Mouse (Mus musculus) left cerebral cortex, adult 8-10 months (tissue): ENCODE measurements at regions not wholly inside any gene's neighbourhood (a gene's known extent, or its start where the extent isn't known, plus 50 kb on each side); places are given as distances from the start of the nearest gene placed in this dataset.
A peak's percentile ranks its signal among the peaks of the same experiment; 100 is the strongest.

Source experiments
- DNase-seq, 2 experiments: peaks; one replicate each; pipeline ENCODE4 v3.0.0; 2022; ENCODE audit warnings: low spot score in 2 of 2

DNA sequence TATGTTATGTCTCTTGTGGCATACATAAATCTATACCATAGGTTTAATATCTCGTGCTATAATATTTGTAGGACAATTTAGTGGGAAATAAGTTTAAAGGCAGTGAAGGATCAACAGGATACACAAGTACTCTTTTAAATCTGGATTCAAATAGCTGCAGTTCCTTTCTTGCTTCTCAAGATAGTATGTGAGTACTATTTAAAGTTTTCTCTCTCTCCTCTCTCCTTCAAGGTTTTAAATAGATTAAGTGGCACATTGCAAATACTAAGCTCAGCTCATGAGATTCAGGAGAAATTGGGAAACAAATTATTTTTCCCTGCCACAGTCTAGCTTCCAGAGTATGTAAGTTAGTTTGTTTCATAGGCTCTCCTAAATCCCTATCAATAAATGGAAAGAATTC is 1103.9 kb downstream of the Ndufa4 start:
- no peak for DNase-seq

DNA sequence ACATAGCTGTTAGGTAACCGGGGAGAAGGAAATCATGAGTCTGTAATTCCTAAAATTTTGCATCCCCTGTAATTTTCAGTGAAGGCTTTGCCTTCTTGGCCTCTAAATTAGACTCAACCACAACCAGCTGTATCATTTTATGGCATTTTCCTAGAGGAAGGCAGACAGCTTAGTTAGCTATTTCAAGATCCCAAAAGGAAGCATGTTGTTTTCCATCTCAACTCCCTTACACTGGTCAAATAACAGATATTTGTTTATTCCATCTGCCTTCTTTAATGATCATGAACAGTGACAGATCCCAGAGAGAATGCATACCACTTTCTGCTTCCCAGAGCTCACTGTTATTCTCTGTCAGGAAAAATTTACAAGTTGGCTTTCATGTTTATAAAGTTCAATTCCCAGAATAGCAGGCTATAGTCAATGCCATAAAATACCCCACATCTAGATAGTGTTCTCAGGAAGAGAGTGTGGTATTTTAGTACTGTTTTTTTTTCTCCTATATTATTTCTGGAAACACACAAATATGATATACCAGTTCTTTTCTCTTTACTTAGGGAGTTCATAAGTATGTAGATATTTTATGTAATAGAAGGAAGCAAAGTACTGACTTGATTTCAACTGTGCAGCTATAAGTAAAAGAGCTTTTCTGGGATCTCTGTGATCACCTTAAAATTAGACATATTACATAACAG is 1148.5 kb downstream of the Ndufa4 start:
- no peak for DNase-seq

GRCm38 (mm10) chr6:10758051-10758450 is 1149.2 kb downstream of the Ndufa4 start:
- DNase-seq = no peak

GRCm38 (mm10) chr6:10744056-10744455 is 1163.2 kb downstream of the Ndufa4 start:
- DNase-seq = peak in 1 of 2 experiments; percentile 5

- peak in 1 of 2 experiments; percentile 18 for DNase-seq
Observed at GRCm38 (mm10) chr6:10722566-10722965, 1184.7 kb downstream of the Ndufa4 start.

DNA sequence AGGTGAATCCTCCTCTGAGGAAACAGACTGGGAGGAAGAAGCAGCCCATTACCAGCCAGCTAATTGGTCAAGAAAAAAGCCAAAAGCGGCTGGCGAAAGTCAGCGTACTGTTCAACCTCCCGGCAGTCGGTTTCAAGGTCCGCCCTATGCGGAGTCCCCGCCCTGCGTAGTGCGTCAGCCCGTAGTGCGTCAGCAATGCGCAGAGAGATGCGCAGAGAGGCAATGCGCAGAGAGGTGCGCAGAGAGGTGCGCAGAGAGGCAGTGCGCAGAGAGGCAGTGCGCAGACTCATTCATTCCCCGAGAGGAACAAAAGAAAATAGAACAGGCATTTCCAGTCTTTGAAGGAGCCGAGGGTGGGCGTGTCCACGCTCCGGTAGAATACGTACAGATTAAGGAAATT is 1216.8 kb downstream of the Ndufa4 start:
- peak in 1 of 2 experiments; percentile 7 for DNase-seq
